Mouse (Mus musculus): Measurements from ENCODE around the gene Itga10. TPM values are rescaled to one million over a fixed set of nuclear protein-coding genes. Genes with fewer than 3 reads are reported as not detected.

Itga10 gene
- under 1 TPM; 0.04 to 0.16 TPM for polyA plus RNA-seq (2017; shearing (Covaris generic))

GRCm38 (mm10) chr3:96645018-96645649 is at the start of gene Itga10:
Itga10 (plus strand) TSS chr3:96645584.

GRCm38 (mm10) chr3:96596228-96596707 is 49.1 kb upstream of the Itga10 start, which contains the start of gene Ankrd34a:
Ankrd34a (plus strand) TSS chr3:96596636.

GRCm38 (mm10) chr3:96600639-96601250 is 44.6 kb upstream of the Itga10 start, which contains the start of gene Lix1l:
Lix1l (plus strand) TSS chr3:96601149.

GRCm38 (mm10) chr3:96629729-96630600 is 15.4 kb upstream of the Itga10 start, which contains the start of gene Rbm8a:
Rbm8a (plus strand) TSS chr3:96629933.

GRCm38 (mm10) chr3:96634928-96635879 is 10.2 kb upstream of the Itga10 start, which contains the start of the genes Pex11b and Gm42957:
Pex11b (plus strand) TSS chr3:96635376.
Gm42957 (plus strand) TSS chr3:96635474.

GRCm38 (mm10) chr3:96669727-96670468 is 24.5 kb downstream of the Itga10 start, which contains the start of gene Ankrd35:
Ankrd35 (plus strand) TSS chr3:96670131.

GRCm38 (mm10) chr3:96696198-96696765 is 50.9 kb downstream of the Itga10 start, which contains the start of gene Pias3:
Pias3 (plus strand) TSS chr3:96696384.

GRCm38 (mm10) chr3:96707903-96708683 is 62.7 kb downstream of the Itga10 start, which contains the start of gene Nudt17:
Nudt17 (minus strand) TSS chr3:96708562.

Other genes with a start within 250 kb of the Itga10 start
- not detected for gene BC107364, start 193.3 kb upstream of the Itga10 start, polyA plus RNA-seq (2017; shearing (Covaris generic))
- gene Hfe2, start 120.4 kb upstream of the Itga10 start, polyA plus RNA-seq (2017; shearing (Covaris generic)): not detected
- 100 to 1,000 TPM; 566 to 913 TPM for gene Txnip, start 87.6 kb upstream of the Itga10 start, polyA plus RNA-seq (2017; shearing (Covaris generic))
- gene Gm16253, start 68.6 kb upstream of the Itga10 start, polyA plus RNA-seq (2017; shearing (Covaris generic)): under 1 TPM; 0.62 to 0.69 TPM
- 10 to 100 TPM; 15.0 to 21.6 TPM for gene Polr3gl, start 51.4 kb upstream of the Itga10 start, polyA plus RNA-seq (2017; shearing (Covaris generic))
- not detected for gene Ankrd34a, start 48.9 kb upstream of the Itga10 start, polyA plus RNA-seq (2017; shearing (Covaris generic))
- under 1 TPM; 0.06 to 0.18 TPM for gene Lix1l, start 44.4 kb upstream of the Itga10 start, polyA plus RNA-seq (2017; shearing (Covaris generic))
- gene Rbm8a, start 15.7 kb upstream of the Itga10 start, polyA plus RNA-seq (2017; shearing (Covaris generic)): 100 to 1,000 TPM; 156 to 191 TPM
- gene Pex11b, start 10.2 kb upstream of the Itga10 start, polyA plus RNA-seq (2017; shearing (Covaris generic)): 10 to 100 TPM; 33.0 to 66.2 TPM
- under 1 TPM in 1 of 2 experiments, not detected in 1; 0.33 TPM for gene Gm42957, start 10.1 kb upstream of the Itga10 start, polyA plus RNA-seq (2017; shearing (Covaris generic))
- under 1 TPM in 1 of 2 experiments, not detected in 1; 0.64 TPM for gene Ankrd35, start 24.5 kb downstream of the Itga10 start, polyA plus RNA-seq (2017; shearing (Covaris generic))
- 10 to 100 TPM; 19.7 to 28.1 TPM for gene Pias3, start 50.8 kb downstream of the Itga10 start, polyA plus RNA-seq (2017; shearing (Covaris generic))
- gene Nudt17, start 63.0 kb downstream of the Itga10 start, polyA plus RNA-seq (2017; shearing (Covaris generic)): under 1 TPM; 0.55 to 0.71 TPM
- gene Polr3c, start 82.0 kb downstream of the Itga10 start, polyA plus RNA-seq (2017; shearing (Covaris generic)): 10 to 100 TPM; 73.7 to 80.2 TPM
- gene Rnf115, start 82.1 kb downstream of the Itga10 start, polyA plus RNA-seq (2017; shearing (Covaris generic)): 100 to 1,000 TPM; 117 to 137 TPM
- gene Pdzk1, start 183.7 kb downstream of the Itga10 start, polyA plus RNA-seq (2017; shearing (Covaris generic)): not detected
- gene Cd160, start 183.8 kb downstream of the Itga10 start, polyA plus RNA-seq (2017; shearing (Covaris generic)): 10 to 100 TPM in 1 of 2 experiments, 1 to 10 TPM in 1; 7.6 to 24.2 TPM